Mouse (Mus musculus): Measurements from ENCODE around the gene Lamtor3.

GRCm38 (mm10) chr3:137897685-137898084, 20.6 kb upstream of the Lamtor3 start:
- TF ChIP-seq CTCF (IDR thresholded peaks at IDR 0.05; ENCODE audit: low read depth) (no peak), EP300 (IDR thresholded peaks at IDR 0.05; ENCODE audit: low read depth) (no peak)
